Mouse (Mus musculus): Measurements from ENCODE around the gene Fgd5.

DNA sequence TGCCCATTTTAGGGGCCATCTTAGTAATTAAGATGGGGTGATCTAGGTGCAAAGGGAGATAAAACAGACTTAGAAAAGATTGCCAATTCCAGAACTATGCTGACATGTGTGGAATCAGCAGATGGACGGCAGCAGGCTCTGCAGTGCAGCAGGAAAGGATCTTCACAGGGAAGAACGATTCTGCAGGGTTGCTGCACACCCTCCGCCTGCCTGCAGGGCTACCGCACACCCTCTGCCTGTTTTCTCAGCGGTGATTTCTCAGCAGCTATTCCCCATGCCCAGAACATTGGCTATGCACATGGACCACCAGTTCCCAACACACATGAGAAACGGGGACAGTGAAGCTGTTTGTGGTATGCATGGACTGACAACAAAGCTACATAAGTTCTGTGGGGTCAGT lies 12.7 kb upstream of the Fgd5 start:
- no peak for TF ChIP-seq CTCF (IDR thresholded peaks at IDR 0.05; ENCODE audit: low read depth)
- no peak for TF ChIP-seq EP300 (IDR thresholded peaks at IDR 0.05; ENCODE audit: low read depth)

Measured in liver, embryonic 14.5 days (tissue).